Mouse (Mus musculus): ENCODE results near the gene Zfp747.
"Not testable (repeated sequence)": the region's sequence is repeated elsewhere in the genome, so short reads cannot be mapped to it uniquely, and the experiment has no call there.

The Zfp747 gene

DNA sequence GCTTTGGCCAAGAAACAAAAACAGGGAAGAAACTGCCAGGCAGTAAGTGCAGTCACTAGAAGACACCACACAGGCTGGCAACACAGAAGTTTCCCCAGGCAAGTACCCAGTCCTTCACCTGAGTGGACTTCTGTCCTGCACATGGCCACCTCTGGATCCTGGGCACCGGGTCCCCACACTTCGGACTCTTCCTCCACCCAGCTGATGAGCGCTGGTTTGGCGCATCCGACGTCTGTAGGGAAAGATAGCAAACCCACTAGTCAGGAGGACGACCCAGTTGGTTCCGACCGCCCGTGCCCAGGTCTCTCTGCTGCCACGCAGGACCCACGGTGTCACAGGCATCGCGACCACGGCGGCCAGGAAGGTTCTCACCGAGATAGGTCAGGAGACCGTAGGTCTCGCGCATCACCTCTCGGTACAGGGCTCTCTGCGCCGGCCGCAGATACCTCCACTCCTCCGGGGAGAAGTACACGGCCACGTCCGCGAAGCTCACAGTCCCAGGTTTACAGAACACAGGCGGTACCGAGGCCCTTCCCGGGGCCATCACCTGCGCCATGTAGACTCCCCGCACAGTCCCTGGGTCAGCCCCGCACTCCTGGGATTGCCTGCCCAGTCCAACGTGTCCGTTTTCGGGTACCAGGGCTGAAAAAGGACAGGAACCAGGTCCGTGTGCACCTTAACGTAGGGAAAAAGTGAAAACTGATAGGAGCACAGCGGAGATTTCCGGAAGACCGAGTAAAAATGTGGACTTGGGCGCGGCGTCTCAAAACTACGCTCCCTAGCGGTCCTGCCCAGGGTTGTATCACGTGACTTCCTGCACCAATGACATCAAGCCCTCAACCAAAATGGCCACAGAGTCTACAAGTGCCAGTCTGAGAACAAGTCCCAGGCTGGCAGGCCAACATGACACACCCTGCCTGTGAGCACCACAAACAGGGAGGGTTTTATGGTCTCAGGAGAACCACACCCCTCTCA is at the start of gene Zfp747:
Zfp747 (minus strand) TSS at position 780 of the 975 bp plus-strand sequence.
- DNase-seq (ENCODE audit: low read depth), result peak; percentile 95

DNA sequence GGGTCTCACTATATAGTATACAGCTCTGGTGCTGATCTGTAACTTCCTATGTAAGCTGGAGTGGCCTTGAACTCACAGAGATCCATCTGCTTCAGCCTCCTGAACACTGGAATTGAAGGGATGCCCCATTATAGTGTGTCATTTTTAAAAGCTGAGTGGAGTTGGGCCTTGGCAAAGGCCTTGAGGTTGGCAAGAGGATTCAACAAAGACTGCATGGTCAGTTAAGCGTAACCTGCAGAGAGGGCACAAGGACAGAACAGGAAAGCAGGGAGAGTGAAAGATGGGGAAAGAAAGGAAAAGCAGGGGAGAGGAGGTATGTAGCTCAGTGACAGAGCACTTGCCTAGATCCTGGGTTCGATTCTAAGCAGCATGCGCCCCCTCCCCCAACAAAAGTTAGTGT is 49.4 kb upstream of the Zfp747 start:
- no peak for DNase-seq (ENCODE audit: low read depth)

GRCm38 (mm10) chr7:127422247-127422646 is 46.4 kb upstream of the Zfp747 start:
- no peak for DNase-seq (ENCODE audit: low read depth)

DNA sequence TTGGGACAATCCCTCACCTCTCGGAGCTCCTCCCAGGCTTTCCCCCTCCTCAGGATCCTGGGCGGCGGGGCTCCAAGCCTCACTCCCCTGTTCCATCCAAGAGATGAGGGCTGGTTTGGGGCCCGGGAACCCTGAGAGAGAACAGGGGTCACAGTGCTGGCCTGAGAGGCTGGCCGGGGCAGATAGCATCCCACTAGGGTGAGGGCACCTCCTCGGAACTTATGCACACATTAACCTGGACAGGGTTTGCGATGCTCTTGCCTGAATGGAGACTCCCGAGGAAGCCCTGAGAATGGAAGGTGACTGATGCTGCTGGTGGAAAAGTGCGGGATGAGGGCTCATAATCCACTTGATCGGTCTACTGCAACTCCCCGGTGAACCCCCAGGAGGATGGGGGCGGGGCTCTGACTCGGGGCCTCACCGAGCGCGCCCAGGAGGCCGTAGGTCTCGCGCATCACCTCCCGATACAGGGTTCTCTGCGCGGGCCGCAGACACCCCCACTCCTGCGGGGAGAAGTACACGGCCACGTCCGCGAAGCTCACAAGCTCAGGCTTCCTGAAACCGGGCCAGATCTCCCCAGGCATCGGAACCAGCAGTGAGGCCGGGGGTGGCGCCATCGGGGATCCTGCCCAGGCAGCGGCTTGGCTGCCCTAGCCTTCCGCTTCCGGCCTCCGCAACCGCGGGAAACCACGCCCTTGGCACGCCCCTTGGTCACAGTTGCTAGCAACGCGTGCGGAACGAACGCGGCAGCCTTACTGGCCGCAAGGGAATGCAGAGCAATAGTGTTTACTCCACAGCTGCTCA is 45.7 kb upstream of the Zfp747 start, which contains the start of gene Zfp688:
Zfp688 (minus strand) TSS at position 681 of the 804 bp plus-strand sequence.
- DNase-seq (ENCODE audit: low read depth), result peak; percentile 88

DNA sequence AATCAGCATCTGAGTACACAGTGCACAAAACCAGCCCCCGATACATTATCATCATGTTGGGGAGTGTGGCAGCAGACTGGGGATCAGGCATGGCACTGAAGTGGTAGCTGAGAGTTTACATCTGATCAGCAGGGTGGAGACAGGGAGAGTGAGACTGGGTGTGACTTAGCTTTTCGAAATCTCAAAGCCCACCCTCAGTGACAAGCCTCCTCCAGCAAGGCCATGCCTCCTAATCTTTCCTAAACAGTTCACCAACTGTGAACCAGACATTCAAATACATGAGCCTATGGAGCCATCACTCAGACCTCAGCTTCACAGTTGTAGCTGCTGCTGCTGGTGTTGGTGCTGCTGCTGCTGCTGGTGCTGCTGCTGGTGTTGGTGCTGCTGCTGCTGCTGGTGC is 35.6 kb upstream of the Zfp747 start:
- no peak for DNase-seq (ENCODE audit: low read depth)

- peak; percentile 87 for DNase-seq (ENCODE audit: low read depth)
These were observed 30.4 kb upstream of the Zfp747 start, which contains the start of gene Zfp764 for GRCm38 (mm10) chr7:127406002-127406987. Gene Zfp764 (minus strand): TSS chr7:127406822.

DNA sequence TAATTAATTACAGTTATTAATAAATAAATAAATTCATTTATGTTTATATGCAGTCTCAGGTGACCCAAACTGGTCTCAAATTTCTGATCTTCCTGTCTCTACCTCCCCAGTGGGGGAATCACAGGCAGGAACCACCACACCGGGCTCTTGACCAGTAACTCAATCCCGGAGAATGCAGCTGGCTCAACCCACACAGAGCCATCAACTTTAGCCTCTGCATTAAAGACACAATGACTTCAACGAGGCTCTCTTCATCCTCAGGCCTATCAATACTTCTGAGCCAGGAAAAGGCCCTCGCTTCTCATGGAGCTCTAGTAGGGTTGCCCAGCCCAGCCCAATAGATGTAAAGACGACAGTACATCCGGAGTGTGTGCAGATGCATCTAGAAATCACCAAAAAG is 28.3 kb upstream of the Zfp747 start:
- DNase-seq (ENCODE audit: low read depth), result not testable (repeated sequence)

GRCm38 (mm10) chr7:127402980-127403379 is 27.1 kb upstream of the Zfp747 start:
- no peak for DNase-seq (ENCODE audit: low read depth)

DNA sequence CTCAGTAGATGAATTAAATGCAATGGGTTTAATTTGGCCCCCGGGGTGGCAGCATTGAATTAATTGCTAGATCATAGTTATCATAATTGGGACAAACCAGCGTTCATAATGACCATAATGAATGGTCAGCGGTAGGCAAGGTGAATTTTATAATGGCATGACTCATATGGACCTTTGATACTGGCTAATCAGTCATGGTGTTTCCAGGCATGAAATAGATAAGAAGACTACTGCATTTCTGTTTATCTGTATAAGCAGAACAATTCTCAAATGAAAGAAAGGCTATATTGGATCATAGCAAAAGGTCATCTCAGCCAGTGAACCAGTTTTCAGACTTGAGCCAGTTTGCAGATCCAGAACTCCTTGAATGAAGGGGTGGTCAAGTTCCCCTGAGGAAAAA is 24.5 kb upstream of the Zfp747 start:
- no peak for DNase-seq (ENCODE audit: low read depth)

GRCm38 (mm10) chr7:127393944-127394333 is 18.1 kb upstream of the Zfp747 start:
- no peak for DNase-seq (ENCODE audit: low read depth)

GRCm38 (mm10) chr7:127393157-127393943 is 17.5 kb upstream of the Zfp747 start, which contains the start of gene E430018J23Rik:
Gene E430018J23Rik (minus strand): TSS chr7:127393629.
- peak; percentile 100 for DNase-seq (ENCODE audit: low read depth)

DNA sequence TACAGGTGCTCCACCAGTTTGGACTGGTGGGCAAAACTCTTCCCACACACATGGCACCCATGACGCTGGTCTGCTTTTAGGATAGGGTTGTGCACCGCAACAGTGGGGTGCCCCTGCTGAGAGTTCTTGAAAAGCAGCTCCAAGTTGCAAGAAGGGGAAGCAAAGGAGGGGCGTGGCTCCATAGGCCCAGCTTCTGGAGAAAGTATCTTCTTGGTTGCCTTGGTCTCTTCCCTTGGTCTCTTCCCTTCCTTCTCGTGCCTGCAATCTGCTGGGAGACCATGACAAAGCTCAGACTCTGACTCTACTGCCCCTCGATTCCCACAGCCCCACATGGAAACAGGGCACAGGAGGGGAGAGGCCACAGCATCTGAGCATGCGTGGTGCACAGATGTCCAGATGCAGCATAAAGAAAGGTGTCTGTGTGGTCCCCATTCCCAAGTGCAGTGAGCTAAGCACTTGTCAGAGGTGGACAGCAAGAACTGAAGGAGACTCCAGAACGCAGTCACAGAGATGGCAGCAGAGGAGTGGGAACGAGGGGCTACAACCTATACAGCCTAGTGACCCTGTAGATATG is 16.5 kb upstream of the Zfp747 start:
- DNase-seq (ENCODE audit: low read depth), result no peak

DNA sequence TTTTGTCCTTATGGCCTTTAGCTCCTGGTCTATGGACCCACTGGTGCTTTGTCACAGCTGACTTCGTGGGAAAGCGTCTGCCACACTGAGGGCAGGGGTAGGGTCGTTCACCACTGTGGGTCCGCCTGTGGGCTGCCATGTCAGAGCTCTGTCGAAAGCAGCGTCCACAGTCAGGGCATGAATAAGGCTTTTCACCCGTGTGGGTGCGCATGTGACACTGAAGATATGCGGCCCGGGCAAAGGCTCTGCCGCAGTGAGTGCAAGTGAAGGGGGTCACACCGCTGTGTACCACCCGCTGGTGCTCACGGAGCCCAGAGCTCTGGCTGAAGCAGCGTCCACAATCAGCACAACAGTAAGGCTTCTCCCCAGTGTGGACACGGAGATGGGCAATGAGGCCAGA is 15.7 kb upstream of the Zfp747 start:
- DNase-seq (ENCODE audit: low read depth), result no peak

DNA sequence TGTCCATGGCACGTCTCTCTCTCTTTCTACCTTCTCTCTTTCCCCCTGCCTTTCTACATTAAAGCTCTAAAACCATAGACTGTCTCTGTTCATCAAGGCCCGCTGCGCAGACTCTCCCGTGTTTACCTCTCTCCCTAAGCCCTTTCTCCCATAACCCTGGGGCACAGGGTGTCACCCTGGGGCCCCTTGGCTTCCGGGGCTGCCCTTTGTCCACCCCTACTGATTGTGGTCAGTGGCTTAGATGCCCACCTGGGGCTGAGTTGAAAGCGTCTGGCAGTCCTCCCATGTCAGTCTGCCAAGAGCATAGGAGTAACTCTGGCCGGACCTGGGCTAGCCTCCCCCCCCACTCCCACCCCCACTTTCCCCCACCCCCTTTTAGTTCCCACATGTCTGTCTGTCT is 14.5 kb upstream of the Zfp747 start:
- no peak for DNase-seq (ENCODE audit: low read depth)

DNA sequence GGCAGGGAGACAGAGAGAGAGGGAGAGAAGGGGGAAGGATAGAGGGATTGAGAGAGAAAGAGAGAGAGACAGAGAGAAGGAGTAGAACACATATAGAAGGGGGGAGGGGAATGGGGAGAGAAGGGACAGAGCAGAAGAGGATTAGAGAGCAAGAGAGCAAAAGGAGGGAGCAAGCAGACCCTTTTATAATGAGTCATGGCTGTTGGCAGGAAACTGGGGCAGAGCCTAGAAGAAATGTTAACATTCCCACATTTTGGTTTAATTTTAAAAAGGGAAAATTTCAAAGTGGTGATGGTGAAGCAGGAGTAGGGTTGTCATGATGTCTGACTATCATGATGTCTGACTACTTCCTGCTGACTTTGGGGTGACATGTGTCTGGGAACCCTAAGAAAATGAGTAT is 12.4 kb upstream of the Zfp747 start:
- DNase-seq (ENCODE audit: low read depth), result not testable (repeated sequence)

DNA sequence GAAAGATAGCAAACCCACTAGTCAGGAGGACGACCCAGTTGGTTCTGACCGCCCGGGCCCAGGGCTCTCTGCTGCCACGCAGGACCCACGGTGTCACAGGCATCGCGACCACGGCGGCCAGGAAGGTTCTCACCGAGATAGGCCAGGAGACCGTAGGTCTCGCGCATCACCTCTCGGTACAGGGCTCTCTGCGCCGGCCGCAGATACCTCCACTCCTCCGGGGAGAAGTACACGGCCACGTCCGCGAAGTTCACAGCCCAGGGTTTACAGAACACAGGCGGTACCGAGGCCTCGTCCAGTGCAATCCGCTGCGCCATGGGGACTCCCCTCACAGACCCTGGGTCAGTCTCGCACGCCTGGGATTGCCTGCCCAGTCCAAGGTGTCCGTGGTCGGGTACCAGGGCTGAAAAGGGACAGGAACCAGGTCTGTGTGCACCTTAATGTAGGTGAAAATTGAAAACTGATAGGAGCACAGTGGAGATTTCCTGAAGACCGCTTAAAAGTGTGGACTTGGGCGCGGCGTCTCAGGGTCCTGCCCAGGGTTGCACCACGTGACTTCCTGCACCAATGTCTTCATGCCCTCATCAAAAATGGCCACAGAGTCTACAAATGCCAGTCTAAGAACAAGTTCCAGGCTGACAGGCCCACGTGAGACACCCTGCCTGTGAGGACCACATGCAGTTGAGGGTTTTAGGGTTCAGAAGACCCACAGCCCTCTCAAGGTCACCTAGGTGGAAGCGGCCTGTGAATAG is 11.0 kb upstream of the Zfp747 start, which contains the start of gene 9130019O22Rik:
9130019O22Rik (minus strand) TSS at position 526 of the 752 bp plus-strand sequence.
- peak; percentile 85 for DNase-seq (ENCODE audit: low read depth)

- not testable (repeated sequence) for DNase-seq (ENCODE audit: low read depth)
These were observed 9.7 kb upstream of the Zfp747 start for GRCm38 (mm10) chr7:127385560-127385959.

DNA sequence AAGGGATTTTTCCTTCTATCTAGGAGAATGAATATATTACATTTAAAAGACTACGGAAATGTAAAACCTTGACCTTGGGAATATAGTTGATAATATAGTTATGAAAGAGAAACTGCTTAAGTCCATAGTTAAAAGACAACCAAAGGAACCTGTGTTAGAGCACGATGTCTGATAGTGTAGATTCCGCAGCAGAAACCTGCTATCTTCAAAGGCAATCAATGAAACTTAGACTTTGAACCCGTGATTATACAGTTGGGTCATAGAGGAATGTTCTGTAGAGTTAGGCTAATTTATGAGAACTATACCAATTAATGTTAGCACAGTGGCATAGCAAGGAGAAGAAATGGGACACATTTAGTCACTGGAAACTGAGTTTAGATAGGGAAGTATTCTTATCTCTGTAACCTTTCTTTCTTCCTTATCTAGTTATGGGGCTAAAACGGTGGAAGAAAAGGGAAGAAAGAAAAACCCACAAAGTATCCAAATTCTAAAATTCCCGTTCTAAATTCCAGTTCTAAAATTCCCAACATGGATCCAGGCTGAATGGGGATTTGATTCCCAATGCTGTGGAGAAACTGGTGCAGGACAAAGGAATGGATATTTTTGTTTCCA is 2.6 kb upstream of the Zfp747 start:
- DNase-seq (ENCODE audit: low read depth), result no peak

DNA sequence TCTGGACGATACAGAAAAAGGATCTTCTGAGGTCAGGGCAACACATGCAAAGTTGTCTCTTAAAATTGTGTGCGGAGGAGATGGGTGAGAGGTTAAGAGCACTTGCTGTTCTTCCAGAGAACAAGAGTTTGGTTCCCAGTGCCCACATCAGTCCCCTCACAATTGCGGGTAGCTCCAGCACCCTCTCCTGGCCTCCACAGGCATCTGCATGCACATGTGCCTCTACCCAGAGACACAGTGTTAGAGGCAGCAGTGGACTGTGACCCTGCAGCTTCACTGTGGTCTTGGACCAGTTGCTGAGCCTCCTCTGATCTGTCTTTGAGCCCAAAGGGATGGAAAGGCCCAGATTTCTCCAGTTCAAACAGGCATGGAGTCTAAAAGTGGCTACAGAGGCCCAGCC is 4.0 kb downstream of the Zfp747 start:
- not testable (repeated sequence) for DNase-seq (ENCODE audit: low read depth)

Data from c-Kit-positive CD71-negative TER-119-negative erythroid progenitor cells, embryonic 14.5 days (primary cell).